Mouse (Mus musculus) left cerebral cortex, adult 6 months (tissue): ENCODE data around the gene Hoxb7. TPM values are rescaled to one million over a fixed set of nuclear protein-coding genes. Genes with fewer than 3 reads are reported as not detected.

Experiments used
- long read RNA-seq, 2 experiments: library from polyadenylated mRNA; unstranded; transcript quantifications; one replicate each; pipeline ENCODE4 v2.0.0; 2019 to 2020
- polyA plus RNA-seq: library from polyadenylated mRNA; unstranded; fragments of <200 nt; fragmentation: Nextera tagmentation; gene quantifications from 2 replicates; pipeline ENCODE4 v1.2.3, GENCODE M21; 2021

The Hoxb7 gene
- not detected in 2 replicates for polyA plus RNA-seq
- long read RNA-seq, experiment 1: 0 reads
- long read RNA-seq, experiment 2: 0 reads

GRCm38 (mm10) chr11:96285771-96286738, at the start of gene Hoxb7:
TSS of gene Hoxb7 (plus strand) at chr11:96286623.

GRCm38 (mm10) chr11:96270996-96271540, 15.4 kb upstream of the Hoxb7 start, which contains the start of gene Hoxb9:
TSS of gene Hoxb9 (plus strand) at chr11:96271457.

GRCm38 (mm10) chr11:96281855-96282570, 4.4 kb upstream of the Hoxb7 start, which contains the start of gene Hoxb8:
TSS of gene Hoxb8 (plus strand) at chr11:96281905.

GRCm38 (mm10) chr11:96291681-96292564, 5.5 kb downstream of the Hoxb7 start, which contains the start of gene Hoxb6:
TSS of gene Hoxb6 (plus strand) at chr11:96292476.

GRCm38 (mm10) chr11:96303151-96304099, 17.0 kb downstream of the Hoxb7 start, which contains the start of gene Hoxb5:
TSS of gene Hoxb5 (plus strand) at chr11:96303336.

GRCm38 (mm10) chr11:96317608-96318367, 31.4 kb downstream of the Hoxb7 start, which contains the start of gene Hoxb4:
TSS of gene Hoxb4 (plus strand) at chr11:96318267.

GRCm38 (mm10) chr11:96323154-96323553, 36.7 kb downstream of the Hoxb7 start, which contains the start of gene Hoxb3:
TSS of gene Hoxb3 (plus strand) at chr11:96323326.

Other genes with a start within 250 kb of the Hoxb7 start
- gene Ube2z, start 221.2 kb upstream of the Hoxb7 start, polyA plus RNA-seq: 7.4 and 13.4 TPM in 2 replicates
- 1,286 and 1,332 TPM in 2 replicates for gene Atp5g1, start 211.0 kb upstream of the Hoxb7 start, polyA plus RNA-seq
- not detected in 2 replicates for gene Calcoco2, start 174.7 kb upstream of the Hoxb7 start, polyA plus RNA-seq
- gene Ttll6, start 152.8 kb upstream of the Hoxb7 start, polyA plus RNA-seq: not detected in 2 replicates
- gene Hoxb13, start 92.3 kb upstream of the Hoxb7 start, polyA plus RNA-seq: not detected in 2 replicates
- not detected in 2 replicates for gene Hoxb9, start 15.2 kb upstream of the Hoxb7 start, polyA plus RNA-seq
- gene Hoxb8, start 4.7 kb upstream of the Hoxb7 start, polyA plus RNA-seq: not detected in 2 replicates
- not detected in 2 replicates for gene Hoxb6, start 5.9 kb downstream of the Hoxb7 start, polyA plus RNA-seq
- not detected in 2 replicates for gene Hoxb5, start 16.7 kb downstream of the Hoxb7 start, polyA plus RNA-seq
- not detected in 2 replicates for gene Hoxb4, start 31.6 kb downstream of the Hoxb7 start, polyA plus RNA-seq
- not detected in 2 replicates for gene Hoxb3, start 36.7 kb downstream of the Hoxb7 start, polyA plus RNA-seq
- not detected in 2 replicates for gene Hoxb2, start 63.9 kb downstream of the Hoxb7 start, polyA plus RNA-seq
- gene Hoxb1, start 79.1 kb downstream of the Hoxb7 start, polyA plus RNA-seq: not detected in 2 replicates
- gene Skap1, start 178.0 kb downstream of the Hoxb7 start, polyA plus RNA-seq: 2.2 and 2.5 TPM in 2 replicates